Mouse (Mus musculus): ENCODE results near the gene Bbs9. TPM values are rescaled to one million over a fixed set of nuclear protein-coding genes. Genes with fewer than 3 reads are reported as not detected.

Bbs9 gene
- polyA plus RNA-seq, 1 experiment, result 8.0 TPM

- H3K4me3 ChIP-seq (replicated peaks; ENCODE audit: control insufficient read depth, low read depth, low read length), result no peak overlapping the region
- WGBS, result 79% methylated on average over 6 of the region's 6 CpGs
- H3K4me1 ChIP-seq (ENCODE audit: control insufficient read depth, insufficient read depth, low read length), result no peaks in the 10 kb centered on the region
- TF ChIP-seq CTCF (IDR thresholded peaks at IDR 0.05; ENCODE audit: control insufficient read depth, insufficient read depth, low read length) (no peak), POLR2A (IDR thresholded peaks at IDR 0.05; ENCODE audit: borderline replicate concordance, control insufficient read depth, low read depth, low read length) (no peak)
- no peak overlapping the region for H3K27ac ChIP-seq (ENCODE audit: control insufficient read depth, insufficient read depth, low read depth, low read length, poor library complexity)
Measured at GRCm38 (mm10) chr9:22497021-22497767, 21.7 kb downstream of the Bbs9 start.

GRCm38 (mm10) chr9:22502972-22503371 is 27.5 kb downstream of the Bbs9 start:
- Histone ChIP-seq H3K27ac (ENCODE audit: control insufficient read depth, insufficient read depth, low read depth, low read length, poor library complexity) (no peak overlapping the region), H3K4me1 (ENCODE audit: control insufficient read depth, insufficient read depth, low read length) (no peaks in the 10 kb centered on the region), H3K4me3 (replicated peaks; ENCODE audit: control insufficient read depth, low read depth, low read length) (no peak overlapping the region)
- TF ChIP-seq CTCF (IDR thresholded peaks at IDR 0.05; ENCODE audit: control insufficient read depth, insufficient read depth, low read length) (no peak), POLR2A (IDR thresholded peaks at IDR 0.05; ENCODE audit: borderline replicate concordance, control insufficient read depth, low read depth, low read length) (no peak)
- WGBS, result 88% methylated on average over 2 of the region's 2 CpGs

GRCm38 (mm10) chr9:22503581-22503980 is 28.1 kb downstream of the Bbs9 start:
- WGBS, result 89% methylated on average over 5 of the region's 5 CpGs
- Histone ChIP-seq H3K27ac (ENCODE audit: control insufficient read depth, insufficient read depth, low read depth, low read length, poor library complexity) (no peak overlapping the region), H3K4me1 (ENCODE audit: control insufficient read depth, insufficient read depth, low read length) (no peaks in the 10 kb centered on the region), H3K4me3 (replicated peaks; ENCODE audit: control insufficient read depth, low read depth, low read length) (no peak overlapping the region)
- TF ChIP-seq CTCF (IDR thresholded peaks at IDR 0.05; ENCODE audit: control insufficient read depth, insufficient read depth, low read length), result no peak
- no peak for TF ChIP-seq POLR2A (IDR thresholded peaks at IDR 0.05; ENCODE audit: borderline replicate concordance, control insufficient read depth, low read depth, low read length)

GRCm38 (mm10) chr9:22505574-22505973 is 30.1 kb downstream of the Bbs9 start:
- H3K4me3 ChIP-seq (replicated peaks; ENCODE audit: control insufficient read depth, low read depth, low read length), result no peak overlapping the region
- TF ChIP-seq POLR2A (IDR thresholded peaks at IDR 0.05; ENCODE audit: borderline replicate concordance, control insufficient read depth, low read depth, low read length) (no peak), CTCF (IDR thresholded peaks at IDR 0.05; ENCODE audit: control insufficient read depth, insufficient read depth, low read length) (no peak)
- WGBS, result 80% methylated on average over 2 of the region's 2 CpGs
- no peak overlapping the region for H3K27ac ChIP-seq (ENCODE audit: control insufficient read depth, insufficient read depth, low read depth, low read length, poor library complexity)
- no peaks in the 10 kb centered on the region for H3K4me1 ChIP-seq (ENCODE audit: control insufficient read depth, insufficient read depth, low read length)

GRCm38 (mm10) chr9:22515076-22515475 is 39.6 kb downstream of the Bbs9 start:
- 81% methylated on average over 4 of the region's 4 CpGs for WGBS
- no peak for TF ChIP-seq POLR2A (IDR thresholded peaks at IDR 0.05; ENCODE audit: borderline replicate concordance, control insufficient read depth, low read depth, low read length)
- TF ChIP-seq CTCF (IDR thresholded peaks at IDR 0.05; ENCODE audit: control insufficient read depth, insufficient read depth, low read length), result no peak
- H3K4me3 ChIP-seq (replicated peaks; ENCODE audit: control insufficient read depth, low read depth, low read length), result no peak overlapping the region

GRCm38 (mm10) chr9:22518394-22519041 is 43.0 kb downstream of the Bbs9 start:
- TF ChIP-seq POLR2A (IDR thresholded peaks at IDR 0.05; ENCODE audit: borderline replicate concordance, control insufficient read depth, low read depth, low read length) (no peak), CTCF (IDR thresholded peaks at IDR 0.05; ENCODE audit: control insufficient read depth, insufficient read depth, low read length) (peak; percentile 59)
- Histone ChIP-seq H3K4me1 (ENCODE audit: control insufficient read depth, insufficient read depth, low read length) (no peaks in the 10 kb centered on the region), H3K27ac (ENCODE audit: control insufficient read depth, insufficient read depth, low read depth, low read length, poor library complexity) (no peak overlapping the region), H3K4me3 (replicated peaks; ENCODE audit: control insufficient read depth, low read depth, low read length) (no peak overlapping the region)
- 85% methylated on average over 3 of the region's 3 CpGs for WGBS

More at GRCm38 (mm10) chr9:22515076-22515475, 39.6 kb downstream of the Bbs9 start:
- H3K27ac ChIP-seq (ENCODE audit: control insufficient read depth, insufficient read depth, low read depth, low read length, poor library complexity), result no peak overlapping the region
- H3K4me1 ChIP-seq (ENCODE audit: control insufficient read depth, insufficient read depth, low read length), result no peaks in the 10 kb centered on the region

GRCm38 (mm10) chr9:22523460-22523859 is 47.9 kb downstream of the Bbs9 start:
- Histone ChIP-seq H3K4me1 (ENCODE audit: control insufficient read depth, insufficient read depth, low read length) (no peaks in the 10 kb centered on the region), H3K27ac (ENCODE audit: control insufficient read depth, insufficient read depth, low read depth, low read length, poor library complexity) (no peak overlapping the region), H3K4me3 (replicated peaks; ENCODE audit: control insufficient read depth, low read depth, low read length) (no peak overlapping the region)
- WGBS, result 79% methylated on average over 1 of the region's 1 CpGs
- TF ChIP-seq CTCF (IDR thresholded peaks at IDR 0.05; ENCODE audit: control insufficient read depth, insufficient read depth, low read length) (no peak), POLR2A (IDR thresholded peaks at IDR 0.05; ENCODE audit: borderline replicate concordance, control insufficient read depth, low read depth, low read length) (no peak)

GRCm38 (mm10) chr9:22530734-22531489 is 55.4 kb downstream of the Bbs9 start:
- H3K4me3 ChIP-seq (replicated peaks; ENCODE audit: control insufficient read depth, low read depth, low read length), result no peak overlapping the region
- TF ChIP-seq POLR2A (IDR thresholded peaks at IDR 0.05; ENCODE audit: borderline replicate concordance, control insufficient read depth, low read depth, low read length), result no peak
- no peak for TF ChIP-seq CTCF (IDR thresholded peaks at IDR 0.05; ENCODE audit: control insufficient read depth, insufficient read depth, low read length)
- H3K27ac ChIP-seq (ENCODE audit: control insufficient read depth, insufficient read depth, low read depth, low read length, poor library complexity), result no peak overlapping the region
- no peaks in the 10 kb centered on the region for H3K4me1 ChIP-seq (ENCODE audit: control insufficient read depth, insufficient read depth, low read length)
- 68% methylated on average over 3 of the region's 3 CpGs for WGBS
